Mouse (Mus musculus): Measurements from ENCODE around the gene Tc2n. TPM values are rescaled to one million over a fixed set of nuclear protein-coding genes. Genes with fewer than 3 reads are reported as not detected.
"Not testable (repeated sequence)": the region's sequence is repeated elsewhere in the genome, so short reads cannot be mapped to it uniquely, and the experiment has no call there.

Tc2n gene
- polyA plus RNA-seq, 1 experiment from 2014 or later, result 0.41 TPM

GRCm38 (mm10) chr12:101718755-101719150 lies 430 bp upstream of the Tc2n start:
- H3K27ac ChIP-seq, result no peak overlapping the region
- ATAC-seq (ENCODE audit: insufficient number of reproducible peaks, insufficient read depth, low FRiP score, low TSS enrichment, low read depth), result peak; percentile 80
- peak overlapping the region; percentile 57 for H3K9ac ChIP-seq (replicated peaks)
- no peaks in the 10 kb centered on the region for H3K36me3 ChIP-seq
- no peaks in the 10 kb centered on the region for H3K4me1 ChIP-seq (replicated peaks)
- 2% methylated on average over 9 of the region's 9 CpGs for WGBS
- peak overlapping the region; percentile 91 for H3K4me2 ChIP-seq
- H3K27me3 ChIP-seq, result peaks cover 8% of the 10 kb centered on the region
- H3K4me3 ChIP-seq (replicated peaks), result peak overlapping the region; percentile 67
- no peaks in the 10 kb centered on the region for H3K9me3 ChIP-seq

- Histone ChIP-seq H3K9me3 (no peaks in the 10 kb centered on the region), H3K27me3 (no peaks in the 10 kb centered on the region), H3K4me3 (replicated peaks) (no peak overlapping the region), H3K27ac (no peak overlapping the region), H3K4me1 (replicated peaks) (no peaks in the 10 kb centered on the region), H3K4me2 (no peak overlapping the region), H3K36me3 (no peaks in the 10 kb centered on the region), H3K9ac (replicated peaks) (no peak overlapping the region)
- 76% methylated on average over 3 of the region's 3 CpGs for WGBS
- no peak for ATAC-seq (ENCODE audit: insufficient number of reproducible peaks, insufficient read depth, low FRiP score, low TSS enrichment, low read depth)
Observed at GRCm38 (mm10) chr12:101699176-101699575, 19.1 kb downstream of the Tc2n start.

- no peaks in the 10 kb centered on the region for H3K9me3 ChIP-seq
- no peak overlapping the region for H3K9ac ChIP-seq (replicated peaks)
- 96% methylated on average over 1 of the region's 1 CpGs for whole genome bisulfite sequencing
- no peak overlapping the region for H3K27ac ChIP-seq
- no peak overlapping the region for H3K4me2 ChIP-seq
- no peak for ATAC-seq (ENCODE audit: insufficient number of reproducible peaks, insufficient read depth, low FRiP score, low TSS enrichment, low read depth)
- no peak overlapping the region for H3K4me3 ChIP-seq (replicated peaks)
- no peaks in the 10 kb centered on the region for H3K4me1 ChIP-seq (replicated peaks)
- no peaks in the 10 kb centered on the region for H3K36me3 ChIP-seq
- no peaks in the 10 kb centered on the region for H3K27me3 ChIP-seq
Observed at GRCm38 (mm10) chr12:101696521-101696920, 21.8 kb downstream of the Tc2n start.

- WGBS, result 93% methylated on average over 2 of the region's 2 CpGs
- Histone ChIP-seq H3K4me2 (no peak overlapping the region), H3K9ac (replicated peaks) (no peak overlapping the region), H3K27me3 (no peaks in the 10 kb centered on the region), H3K36me3 (no peaks in the 10 kb centered on the region), H3K4me1 (replicated peaks) (no peaks in the 10 kb centered on the region), H3K9me3 (no peaks in the 10 kb centered on the region), H3K27ac (no peak overlapping the region), H3K4me3 (replicated peaks) (no peak overlapping the region)
- ATAC-seq (ENCODE audit: insufficient number of reproducible peaks, insufficient read depth, low FRiP score, low TSS enrichment, low read depth), result no peak
Observed at GRCm38 (mm10) chr12:101680538-101680937, 37.8 kb downstream of the Tc2n start.

- Histone ChIP-seq H3K9ac (replicated peaks) (no peak overlapping the region), H3K9me3 (no peaks in the 10 kb centered on the region), H3K4me3 (replicated peaks) (no peak overlapping the region), H3K36me3 (no peaks in the 10 kb centered on the region), H3K27me3 (no peaks in the 10 kb centered on the region), H3K4me2 (no peak overlapping the region), H3K4me1 (replicated peaks) (no peaks in the 10 kb centered on the region), H3K27ac (no peak overlapping the region)
- no peak for ATAC-seq (ENCODE audit: insufficient number of reproducible peaks, insufficient read depth, low FRiP score, low TSS enrichment, low read depth)
- 80% methylated on average over 2 of the region's 2 CpGs for whole genome bisulfite sequencing
Observed at GRCm38 (mm10) chr12:101667502-101667901, 50.8 kb downstream of the Tc2n start.

GRCm38 (mm10) chr12:101633137-101633536 lies 85.2 kb downstream of the Tc2n start:
- Histone ChIP-seq H3K4me3 (replicated peaks) (no peak overlapping the region), H3K27ac (no peak overlapping the region), H3K27me3 (no peaks in the 10 kb centered on the region), H3K4me2 (no peak overlapping the region), H3K36me3 (no peaks in the 10 kb centered on the region), H3K9me3 (no peaks in the 10 kb centered on the region), H3K4me1 (replicated peaks) (no peaks in the 10 kb centered on the region), H3K9ac (replicated peaks) (no peak overlapping the region)
- ATAC-seq (ENCODE audit: insufficient number of reproducible peaks, insufficient read depth, low FRiP score, low TSS enrichment, low read depth), result no peak
- WGBS, result 89% methylated on average over 1 of the region's 1 CpGs

GRCm38 (mm10) chr12:101606622-101607021 lies 111.7 kb downstream of the Tc2n start:
- H3K4me3 ChIP-seq (replicated peaks); H3K4me1 ChIP-seq (replicated peaks); H3K27me3 ChIP-seq; ATAC-seq (ENCODE audit: insufficient number of reproducible peaks, insufficient read depth, low FRiP score, low TSS enrichment, low read depth); H3K4me2 ChIP-seq; H3K9ac ChIP-seq (replicated peaks); H3K9me3 ChIP-seq; H3K36me3 ChIP-seq; H3K27ac ChIP-seq: not testable (repeated sequence)

Other genes starting within 250 kb of the Tc2n start
- 30.8 and 32.3 TPM in 2 replicates for gene Fbln5, start 100.5 kb upstream of the Tc2n start, polyA plus RNA-seq (2016; fragmentation: Nextera tagmentation; extraction: Ambion mirVana)
- 27.1 and 27.4 TPM in 2 replicates for gene Trip11, start 194.7 kb upstream of the Tc2n start, polyA plus RNA-seq (2016; fragmentation: Nextera tagmentation; extraction: Ambion mirVana)
- gene Atxn3, start 239.7 kb upstream of the Tc2n start, polyA plus RNA-seq (2016; fragmentation: Nextera tagmentation; extraction: Ambion mirVana), result 10.8 and 11.6 TPM in 2 replicates

Data from limb, embryonic 12.5 days (tissue).